Mouse (Mus musculus) limb, embryonic 14.5 days (tissue): ENCODE results near the gene Cebpe. TPM values are rescaled to one million over a fixed set of nuclear protein-coding genes. Genes with fewer than 3 reads are reported as not detected.

Source experiments
- ATAC-seq: fragments of 200-750 bp; cut with Nextera tagmentation; 2 replicates; pipeline ENCODE4 v1.8.0; 2017; ENCODE audit warnings: low read depth, moderate number of reproducible peaks, moderate TSS enrichment; ENCODE audit not compliant: low FRiP score
- DNase-seq: peaks from one replicate; pipeline ENCODE4 v3.0.0-alpha.2; 2015; ENCODE audit warnings: low spot score
- H3K27ac ChIP-seq: fragments of 300-500 bp; sonication (generic); replicated peaks from 2 replicates; pipeline ENCODE4 v1.5.1; 2014; ENCODE audit warnings: low read depth, mild to moderate bottlenecking, low read length, moderate library complexity, mixed read lengths
- H3K27me3 ChIP-seq: fragments of 300-500 bp; sonication (generic); 2 replicates; pipeline ENCODE4 v1.6.1; 2014; ENCODE audit warnings: low read length, mixed read lengths; ENCODE audit not compliant: control insufficient read depth, insufficient read depth
- H3K36me3 ChIP-seq: fragments of 300-500 bp; sonication (generic); 2 replicates; pipeline ENCODE4 v1.6.1; 2014; ENCODE audit warnings: mild to moderate bottlenecking, low read length, moderate library complexity, mixed read lengths; ENCODE audit not compliant: control insufficient read depth, insufficient read depth
- H3K4me1 ChIP-seq: fragments of 300-500 bp; sonication (generic); 2 replicates; pipeline ENCODE4 v1.6.1; 2014; ENCODE audit warnings: antibody characterized with exemption, low read length, mixed read lengths; ENCODE audit not compliant: control insufficient read depth, insufficient read depth
- H3K4me2 ChIP-seq: fragments of 300-500 bp; sonication (generic); replicated peaks from 2 replicates; pipeline ENCODE4 v1.6.1; 2014; ENCODE audit warnings: low read depth, mild to moderate bottlenecking, low read length, moderate library complexity; ENCODE audit not compliant: severe bottlenecking
- H3K4me3 ChIP-seq: fragments of 300-500 bp; sonication (generic); replicated peaks from 2 replicates; pipeline ENCODE4 v1.5.1; 2014; ENCODE audit warnings: low read length
- H3K9ac ChIP-seq: fragments of 300-500 bp; sonication (generic); 2 replicates; pipeline ENCODE4 v1.6.1; 2014; ENCODE audit warnings: mild to moderate bottlenecking, low read depth, low read length, moderate library complexity; ENCODE audit not compliant: severe bottlenecking
- H3K9me3 ChIP-seq: fragments of 300-500 bp; sonication (generic); 2 replicates; pipeline ENCODE4 v1.6.1; 2016; ENCODE audit warnings: low read length; ENCODE audit not compliant: control insufficient read depth
- POLR2A ChIP-seq: fragments of 200-500 bp; IDR thresholded peaks from 2 replicates; pipeline ENCODE4 v1.8.0; 2012; ENCODE audit warnings: inconsistent platforms, mild to moderate bottlenecking, moderate library complexity, borderline replicate concordance; ENCODE audit not compliant: insufficient read depth, insufficient read length; ENCODE audit errors: extremely low read depth
- WGBS: fragments of 180-500 bp; shearing (Covaris S2); extraction: QIAGEN DNeasy Blood & Tissue Kit; methylation state at CpG from one replicate; pipeline ENCODE4 v1.1.7; 2014; 5-methylcytosine and 5-hydroxymethylcytosine counted together
- polyA plus RNA-seq, 2 experiments: library from polyadenylated mRNA; depleted of rRNA in 1 of 2; stranded (reverse) in 1 of 2; unstranded in 1 of 2; fragments of >200 nt; fragmentation: Nextera tagmentation in 1 of 2; extraction: Ambion mirVana in 1 of 2; gene quantifications; 2 replicates each; pipeline versions ENCODE4 v1.2.1 to v1.2.3; 2012 to 2014

Cebpe gene
- polyA plus RNA-seq, 2 experiments = 0.23 to 0.30 TPM

GRCm38 (mm10) chr14:54705844-54706243, 6.1 kb downstream of the Cebpe start:
- 61% methylated on average over 5 of the region's 5 CpGs for WGBS
- Histone ChIP-seq H3K27me3 (no peaks in the 10 kb centered on the region), H3K9ac (no peak overlapping the region), H3K36me3 (no peaks in the 10 kb centered on the region), H3K9me3 (no peaks in the 10 kb centered on the region), H3K4me2 (no peak overlapping the region), H3K27ac (no peak overlapping the region), H3K4me1 (no peaks in the 10 kb centered on the region), H3K4me3 (no peak overlapping the region)
- ATAC-seq = no peak
- TF ChIP-seq POLR2A = no peak
- no peak for DNase-seq

GRCm38 (mm10) chr14:54703207-54703606, 8.8 kb downstream of the Cebpe start:
- Histone ChIP-seq H3K27me3 (no peaks in the 10 kb centered on the region), H3K9ac (peak overlapping the region; percentile 34; the same call in 1 of the 2 replicates), H3K9me3 (no peaks in the 10 kb centered on the region), H3K4me1 (no peaks in the 10 kb centered on the region), H3K36me3 (no peaks in the 10 kb centered on the region), H3K27ac (no peak overlapping the region), H3K4me2 (no peak overlapping the region), H3K4me3 (no peak overlapping the region)
- no peak for ATAC-seq
- DNase-seq = no peak
- WGBS = 68% methylated on average over 10 of the region's 10 CpGs
- TF ChIP-seq POLR2A = no peak

DNA sequence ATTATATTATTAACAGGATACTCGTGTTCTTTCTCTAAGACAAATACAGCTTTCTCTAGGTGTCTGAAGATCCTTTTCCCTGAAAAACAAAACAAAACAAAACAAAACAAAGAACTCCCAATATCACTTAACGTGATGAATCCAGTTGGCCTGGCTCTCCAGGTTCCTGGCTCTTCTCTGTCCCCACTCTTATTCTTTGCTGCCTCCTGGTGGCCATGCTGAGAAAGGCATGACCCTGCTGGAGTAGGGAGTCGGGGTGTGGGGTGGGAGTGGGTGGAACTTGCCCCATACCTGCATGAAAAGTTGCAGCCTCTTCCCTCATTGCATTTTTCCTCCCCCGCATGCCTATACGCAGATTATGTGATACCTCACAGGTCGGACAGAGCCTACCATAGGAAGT, 10.7 kb downstream of the Cebpe start:
- ATAC-seq = no peak
- H3K27ac ChIP-seq = no peak overlapping the region
- H3K4me3 ChIP-seq = no peak overlapping the region
- no peaks in the 10 kb centered on the region for H3K27me3 ChIP-seq
- H3K9ac ChIP-seq = no peak overlapping the region
- peak; percentile 66 for DNase-seq
- no peaks in the 10 kb centered on the region for H3K9me3 ChIP-seq
- H3K4me1 ChIP-seq = no peaks in the 10 kb centered on the region
- no peaks in the 10 kb centered on the region for H3K36me3 ChIP-seq
- no peak for TF ChIP-seq POLR2A
- WGBS = 13% methylated on average over 6 of the region's 6 CpGs
- H3K4me2 ChIP-seq = no peak overlapping the region

DNA sequence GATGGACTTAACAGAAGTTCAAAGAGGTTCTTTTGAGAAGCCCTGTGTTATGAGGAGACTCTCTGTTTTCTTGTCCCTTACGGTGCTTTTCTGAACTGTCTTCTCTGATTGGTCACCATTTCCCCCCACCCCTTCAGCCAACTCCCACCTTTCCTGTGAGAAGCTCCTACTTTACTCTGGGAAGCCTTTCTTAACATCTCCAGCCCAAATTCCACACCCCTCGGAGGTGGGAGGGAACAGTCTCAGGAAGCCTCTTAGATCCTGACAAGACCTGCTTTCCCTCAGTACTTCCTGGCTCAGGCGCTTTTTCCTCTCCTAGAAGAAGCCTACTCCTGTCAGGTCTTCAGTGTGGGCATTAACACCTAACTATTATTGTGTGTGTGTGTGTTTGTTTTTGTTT, 12.4 kb downstream of the Cebpe start:
- no peaks in the 10 kb centered on the region for H3K27me3 ChIP-seq
- no peaks in the 10 kb centered on the region for H3K9me3 ChIP-seq
- DNase-seq = no peak
- no peaks in the 10 kb centered on the region for H3K4me1 ChIP-seq
- no peak overlapping the region for H3K27ac ChIP-seq
- no peak overlapping the region for H3K4me3 ChIP-seq
- no peak overlapping the region for H3K4me2 ChIP-seq
- no peak for ATAC-seq
- H3K9ac ChIP-seq = no peak overlapping the region
- 29% methylated on average over 3 of the region's 3 CpGs for WGBS
- H3K36me3 ChIP-seq = no peaks in the 10 kb centered on the region
- TF ChIP-seq POLR2A = no peak

DNA sequence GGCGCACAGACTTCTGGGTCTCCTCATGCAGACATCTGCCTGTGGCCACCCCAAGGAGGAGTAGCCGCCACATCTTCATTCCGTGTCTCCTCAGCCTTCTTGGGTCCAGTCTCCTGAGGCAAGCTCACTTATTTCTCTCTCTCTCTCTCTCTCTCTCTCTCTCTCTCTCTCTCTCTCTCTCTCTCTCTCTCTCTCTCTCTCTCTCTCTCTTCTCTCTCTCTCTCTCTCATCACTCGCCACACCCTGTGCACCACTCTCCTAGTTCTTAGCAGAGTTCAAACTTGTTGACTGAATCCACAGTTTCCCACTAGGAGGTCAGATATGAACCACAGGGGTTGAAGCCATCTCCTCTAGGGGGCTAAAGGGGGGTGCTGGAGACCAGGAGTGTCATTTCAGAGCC, 13.2 kb downstream of the Cebpe start, which contains the start of gene Gm29776:
TSS of gene Gm29776 (minus strand) at position 101 of the 400 bp plus-strand sequence.
- 0 out of 2 replicates have a peak, but pooled peaks cover 1% of the 10 kb centered on the region for H3K36me3 ChIP-seq
- H3K4me3 ChIP-seq = no peak within 1 kb of the TSS
- H3K9ac ChIP-seq = no peak within 1 kb of the TSS
- H3K9me3 ChIP-seq = no peaks in the 10 kb centered on the region
- no peaks in the 10 kb centered on the region for H3K27me3 ChIP-seq
- no peak within 1 kb of the TSS for H3K4me2 ChIP-seq
- no peak for TF ChIP-seq POLR2A
- 77% methylated on average over 4 of the region's 4 CpGs for WGBS
- H3K27ac ChIP-seq = no peak within 1 kb of the TSS
- ATAC-seq = no peak
- DNase-seq = no peak
- no peaks in the 10 kb centered on the region for H3K4me1 ChIP-seq

DNA sequence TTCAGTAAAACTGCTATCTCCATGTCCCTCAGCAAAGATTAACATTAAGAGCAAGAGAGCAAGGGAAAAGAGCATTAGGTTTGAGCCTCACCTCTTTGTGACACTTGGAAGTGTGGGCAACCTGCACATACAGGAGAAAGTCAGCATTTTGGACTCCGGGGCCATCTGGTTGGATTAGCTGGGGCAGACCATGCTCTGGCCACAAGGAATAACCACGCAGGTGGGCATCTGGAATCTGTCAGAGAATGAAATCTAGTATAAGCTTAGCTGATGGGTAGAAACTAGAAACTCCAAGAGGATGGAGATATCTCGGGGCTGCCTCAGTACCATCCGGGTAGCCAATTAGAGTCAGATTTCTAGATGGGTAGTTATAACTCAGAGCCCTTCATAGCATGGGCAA, 15.2 kb downstream of the Cebpe start:
- no peak for TF ChIP-seq POLR2A
- H3K36me3 ChIP-seq = peaks cover 14% of the 10 kb centered on the region
- H3K9ac ChIP-seq = no peak overlapping the region
- no peak overlapping the region for H3K4me3 ChIP-seq
- 76% methylated on average over 4 of the region's 4 CpGs for WGBS
- no peak overlapping the region for H3K27ac ChIP-seq
- DNase-seq (no peak), ATAC-seq (no peak)
- H3K27me3 ChIP-seq = no peaks in the 10 kb centered on the region
- no peaks in the 10 kb centered on the region for H3K4me1 ChIP-seq
- no peaks in the 10 kb centered on the region for H3K9me3 ChIP-seq
- no peak overlapping the region for H3K4me2 ChIP-seq
